Mouse (Mus musculus) neural tube, embryonic 15.5 days (tissue): ENCODE measurements around the gene 4933407L21Rik. TPM values are rescaled to one million over a fixed set of nuclear protein-coding genes. Genes with fewer than 3 reads are reported as not detected.
A peak's percentile ranks its signal among the peaks of the same experiment; 100 is the strongest.

Experiments used
- ATAC-seq: fragments of 200-750 bp; cut with Nextera tagmentation; 2 replicates; pipeline ENCODE4 v1.8.0; 2017; ENCODE audit warnings: mild to moderate bottlenecking, moderate TSS enrichment, moderate library complexity; ENCODE audit not compliant: low FRiP score
- H3K27ac ChIP-seq: fragments of 300-500 bp; sonication (generic); replicated peaks from 2 replicates; pipeline ENCODE4 v1.5.1; 2015; ENCODE audit warnings: mild to moderate bottlenecking, inconsistent platforms
- H3K27me3 ChIP-seq: fragments of 300-500 bp; sonication (generic); replicated peaks from 2 replicates; pipeline ENCODE4 v1.6.1; 2015; ENCODE audit warnings: inconsistent platforms
- H3K36me3 ChIP-seq: fragments of 300-500 bp; sonication (generic); 2 replicates; pipeline ENCODE4 v1.6.1; 2015; ENCODE audit warnings: inconsistent platforms
- H3K4me1 ChIP-seq: fragments of 300-500 bp; sonication (generic); 2 replicates; pipeline ENCODE4 v1.6.1; 2015; ENCODE audit warnings: inconsistent platforms
- H3K4me2 ChIP-seq: fragments of 300-500 bp; sonication (generic); 2 replicates; pipeline ENCODE4 v1.6.1; 2015; ENCODE audit warnings: inconsistent platforms, mild to moderate bottlenecking, moderate library complexity
- H3K4me3 ChIP-seq: fragments of 300-500 bp; sonication (generic); replicated peaks from 2 replicates; pipeline ENCODE4 v1.5.1; 2015; ENCODE audit warnings: mild to moderate bottlenecking, inconsistent platforms
- H3K9ac ChIP-seq: fragments of 300-500 bp; sonication (generic); replicated peaks from 2 replicates; pipeline ENCODE4 v1.6.1; 2015; ENCODE audit warnings: mild to moderate bottlenecking, inconsistent platforms
- H3K9me3 ChIP-seq: fragments of 300-500 bp; sonication (generic); replicated peaks from 2 replicates; pipeline ENCODE4 v1.6.1; 2016; ENCODE audit warnings: inconsistent platforms
- WGBS: fragments of 180-500 bp; shearing (Covaris S2); methylation state at CpG from one replicate; pipeline ENCODE4 v1.1.7; 2015; ENCODE audit warnings: mixed read lengths; 5-methylcytosine and 5-hydroxymethylcytosine counted together
- polyA plus RNA-seq: library from polyadenylated mRNA; unstranded; fragments of >200 nt; fragmentation: Nextera tagmentation; extraction: Ambion mirVana; gene quantifications from 2 replicates; pipeline ENCODE4 v1.2.1, GENCODE M21; 2015

4933407L21Rik gene
- polyA plus RNA-seq, 1 experiment from 2014 or later, result 6.8 TPM

GRCm38 (mm10) chr1:85899388-85899761, 28.9 kb upstream of the 4933407L21Rik start:
- Histone ChIP-seq H3K27me3 (no peaks in the 10 kb centered on the region), H3K4me3 (no peak overlapping the region), H3K27ac (peak overlapping the region; percentile 69), H3K9me3 (no peaks in the 10 kb centered on the region), H3K36me3 (peaks cover 14% of the 10 kb centered on the region), H3K9ac (0 out of 2 replicates have a peak overlapping the region, but pooled peaks have one; percentile 17), H3K4me2 (peak overlapping the region; percentile 88), H3K4me1 (peaks cover 78% of the 10 kb centered on the region)
- no peak for ATAC-seq

- Histone ChIP-seq H3K27ac (peak overlapping the region; percentile 60; the same call in 1 of the 2 replicates), H3K27me3 (no peaks in the 10 kb centered on the region), H3K9me3 (no peaks in the 10 kb centered on the region), H3K36me3 (peaks cover 27% of the 10 kb centered on the region), H3K4me1 (peaks cover 71% of the 10 kb centered on the region), H3K9ac (0 out of 2 replicates have a peak overlapping the region, but pooled peaks have one; percentile 2), H3K4me2 (no peak overlapping the region), H3K4me3 (no peak overlapping the region)
- ATAC-seq, result no peak
- WGBS, result 58% methylated on average over 7 of the region's 7 CpGs
These were observed 27.6 kb upstream of the 4933407L21Rik start for GRCm38 (mm10) chr1:85900521-85901333.

GRCm38 (mm10) chr1:85901516-85902107, 26.7 kb upstream of the 4933407L21Rik start:
- H3K9me3 ChIP-seq, result no peaks in the 10 kb centered on the region
- no peak overlapping the region for H3K4me2 ChIP-seq
- 0 out of 2 replicates have a peak overlapping the region, but pooled peaks have one; percentile 2 for H3K9ac ChIP-seq
- 63% methylated on average over 3 of the region's 3 CpGs for WGBS
- H3K4me1 ChIP-seq, result peaks cover 62% of the 10 kb centered on the region
- H3K27ac ChIP-seq, result peak overlapping the region; percentile 60
- H3K4me3 ChIP-seq, result no peak overlapping the region
- no peak for ATAC-seq
- peaks cover 36% of the 10 kb centered on the region for H3K36me3 ChIP-seq
- no peaks in the 10 kb centered on the region for H3K27me3 ChIP-seq

DNA sequence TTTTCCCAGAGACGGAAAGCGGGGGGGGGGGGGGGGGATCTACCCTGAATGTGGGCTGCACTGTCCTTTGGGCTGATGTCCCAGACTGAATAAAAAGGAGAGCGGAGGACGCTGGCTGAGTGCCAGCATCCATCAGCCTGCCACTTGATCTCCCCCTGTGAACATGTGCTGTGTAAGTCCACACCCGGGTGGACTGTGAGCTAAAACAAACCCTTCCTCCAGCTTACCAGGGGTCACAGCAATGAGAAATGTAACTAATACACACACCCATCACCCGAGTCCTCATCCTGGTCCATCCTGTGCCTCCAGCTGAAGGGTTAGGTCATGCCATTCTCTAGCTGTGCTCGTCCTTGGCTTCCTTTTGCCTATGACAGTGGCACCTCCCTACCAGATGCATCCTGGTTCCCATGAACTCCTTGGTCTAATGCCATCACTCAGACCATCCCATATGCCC, 26.1 kb upstream of the 4933407L21Rik start:
- Histone ChIP-seq H3K4me1 (peaks cover 57% of the 10 kb centered on the region), H3K27ac (peak overlapping the region; percentile 60)
- WGBS, result 24% methylated on average over 7 of the region's 7 CpGs

DNA sequence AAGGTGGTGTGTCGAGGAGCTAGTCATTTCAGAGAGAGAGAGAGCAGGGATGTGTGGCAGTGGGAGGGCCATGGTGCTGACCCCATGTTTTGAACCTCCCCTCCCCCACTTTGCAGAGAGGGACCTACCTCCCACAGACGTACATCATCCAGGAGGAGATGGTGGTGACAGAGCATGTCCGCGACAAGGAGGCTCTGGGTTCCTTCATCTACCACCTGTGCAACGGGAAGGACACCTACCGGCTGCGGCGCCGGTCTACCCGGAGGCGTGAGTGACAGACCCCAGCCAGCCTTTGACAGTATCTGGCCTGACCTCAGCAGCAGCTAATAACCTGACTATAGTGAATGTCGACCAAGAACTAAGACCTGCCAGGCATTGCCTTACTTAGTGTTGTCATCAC, 21.4 kb upstream of the 4933407L21Rik start:
- Histone ChIP-seq H3K36me3 (peaks cover 54% of the 10 kb centered on the region), H3K27me3 (no peaks in the 10 kb centered on the region), H3K9ac (no peak overlapping the region), H3K27ac (no peak overlapping the region), H3K9me3 (no peaks in the 10 kb centered on the region), H3K4me2 (no peak overlapping the region), H3K4me3 (no peak overlapping the region), H3K4me1 (peaks cover 10% of the 10 kb centered on the region)
- ATAC-seq, result no peak
- WGBS, result 94% methylated on average over 12 of the region's 12 CpGs

More for the DNA sequence above, 26.1 kb upstream of the 4933407L21Rik start:
- Histone ChIP-seq H3K9ac (no peak overlapping the region), H3K9me3 (no peaks in the 10 kb centered on the region), H3K27me3 (no peaks in the 10 kb centered on the region), H3K36me3 (peaks cover 41% of the 10 kb centered on the region), H3K4me2 (no peak overlapping the region), H3K4me3 (no peak overlapping the region)
- ATAC-seq, result peak; percentile 49; the same call in 1 of the 2 replicates

GRCm38 (mm10) chr1:85908754-85909590, 19.3 kb upstream of the 4933407L21Rik start:
- Histone ChIP-seq H3K36me3 (peaks cover 43% of the 10 kb centered on the region), H3K9ac (no peak overlapping the region), H3K9me3 (no peaks in the 10 kb centered on the region), H3K4me3 (no peak overlapping the region), H3K27me3 (no peaks in the 10 kb centered on the region), H3K27ac (0 out of 2 replicates have a peak overlapping the region, but pooled peaks have one; percentile 6), H3K4me1 (no peaks in the 10 kb centered on the region), H3K4me2 (no peak overlapping the region)
- ATAC-seq, result no peak
- WGBS, result 69% methylated on average over 13 of the region's 13 CpGs

GRCm38 (mm10) chr1:85913078-85913755, 15.1 kb upstream of the 4933407L21Rik start:
- Histone ChIP-seq H3K4me1 (peaks cover 17% of the 10 kb centered on the region), H3K27ac (no peak overlapping the region), H3K9me3 (no peaks in the 10 kb centered on the region), H3K4me2 (no peak overlapping the region), H3K36me3 (peaks cover 3% of the 10 kb centered on the region), H3K4me3 (no peak overlapping the region), H3K9ac (no peak overlapping the region), H3K27me3 (no peaks in the 10 kb centered on the region)
- WGBS, result 93% methylated on average over 7 of the region's 7 CpGs
- no peak for ATAC-seq

DNA sequence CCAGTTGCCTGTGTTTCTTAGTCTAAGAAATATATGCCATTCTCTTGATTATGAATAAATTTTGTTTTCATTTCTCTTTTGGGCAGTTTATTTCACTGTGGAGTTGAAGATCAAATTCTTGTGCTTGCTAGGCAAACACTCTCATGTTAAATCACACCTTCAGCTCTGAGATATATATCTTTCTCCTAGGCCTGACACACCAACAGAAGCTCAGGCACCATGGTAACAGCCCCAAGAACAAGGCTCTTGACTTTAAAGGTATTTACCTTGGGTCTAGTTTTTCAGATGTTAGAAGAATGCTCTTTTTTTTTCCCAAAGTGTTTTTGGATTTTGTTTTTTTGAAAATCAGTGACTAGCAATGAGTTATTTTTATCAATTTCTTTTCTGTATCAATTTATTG, 12.4 kb upstream of the 4933407L21Rik start:
- Histone ChIP-seq H3K4me3 (no peak overlapping the region), H3K36me3 (no peaks in the 10 kb centered on the region), H3K9ac (no peak overlapping the region), H3K9me3 (no peaks in the 10 kb centered on the region), H3K4me1 (peaks cover 17% of the 10 kb centered on the region), H3K27ac (no peak overlapping the region), H3K4me2 (no peak overlapping the region), H3K27me3 (no peaks in the 10 kb centered on the region)
- no peak for ATAC-seq

DNA sequence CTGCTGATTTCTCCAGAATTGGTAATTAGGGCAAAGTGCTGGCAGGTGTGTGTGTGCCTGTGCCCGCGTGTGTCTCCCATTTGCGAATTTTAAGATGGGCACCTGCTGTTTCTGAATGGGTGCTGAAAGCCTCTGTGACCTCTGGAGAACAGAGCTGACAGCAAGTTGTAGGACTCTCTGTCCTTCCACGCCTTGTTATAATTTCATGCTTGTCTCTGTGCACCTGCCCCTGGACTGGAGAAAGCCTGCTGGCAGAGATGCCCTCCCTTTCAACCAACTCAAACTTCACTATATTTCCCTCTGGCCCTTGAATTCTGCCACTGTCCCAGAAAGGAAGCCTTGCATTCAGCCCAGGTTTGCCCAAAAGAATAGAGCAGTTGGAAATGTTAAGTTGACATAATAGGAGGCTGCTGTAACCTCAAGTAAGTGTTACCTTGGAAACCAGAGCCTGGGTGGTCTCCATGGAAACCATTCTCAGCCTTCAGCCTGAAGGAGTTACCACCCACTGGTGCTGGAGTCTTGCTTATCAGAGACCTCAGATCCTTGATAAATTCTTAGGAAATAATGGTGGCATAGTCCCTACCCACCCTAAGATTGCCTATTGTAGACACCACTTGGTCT, 11.3 kb upstream of the 4933407L21Rik start:
- H3K27me3 ChIP-seq, result no peaks in the 10 kb centered on the region
- 10% methylated on average over 4 of the region's 4 CpGs for WGBS
- peak overlapping the region; percentile 15; the same call in 1 of the 2 replicates for H3K4me2 ChIP-seq
- no peaks in the 10 kb centered on the region for H3K36me3 ChIP-seq
- H3K4me1 ChIP-seq, result peaks cover 19% of the 10 kb centered on the region
- H3K9me3 ChIP-seq, result no peaks in the 10 kb centered on the region
- peak overlapping the region; percentile 81 for H3K27ac ChIP-seq
- no peak overlapping the region for H3K4me3 ChIP-seq
- ATAC-seq, result peak; percentile 90
- no peak overlapping the region for H3K9ac ChIP-seq

GRCm38 (mm10) chr1:85919621-85920020, 8.7 kb upstream of the 4933407L21Rik start:
- no peak overlapping the region for H3K4me2 ChIP-seq
- no peak overlapping the region for H3K9ac ChIP-seq
- no peaks in the 10 kb centered on the region for H3K36me3 ChIP-seq
- peaks cover 34% of the 10 kb centered on the region for H3K4me1 ChIP-seq
- H3K4me3 ChIP-seq, result no peak overlapping the region
- no peaks in the 10 kb centered on the region for H3K27me3 ChIP-seq
- no peaks in the 10 kb centered on the region for H3K9me3 ChIP-seq
- WGBS, result 88% methylated on average over 7 of the region's 7 CpGs
- H3K27ac ChIP-seq, result no peak overlapping the region
- ATAC-seq, result no peak

DNA sequence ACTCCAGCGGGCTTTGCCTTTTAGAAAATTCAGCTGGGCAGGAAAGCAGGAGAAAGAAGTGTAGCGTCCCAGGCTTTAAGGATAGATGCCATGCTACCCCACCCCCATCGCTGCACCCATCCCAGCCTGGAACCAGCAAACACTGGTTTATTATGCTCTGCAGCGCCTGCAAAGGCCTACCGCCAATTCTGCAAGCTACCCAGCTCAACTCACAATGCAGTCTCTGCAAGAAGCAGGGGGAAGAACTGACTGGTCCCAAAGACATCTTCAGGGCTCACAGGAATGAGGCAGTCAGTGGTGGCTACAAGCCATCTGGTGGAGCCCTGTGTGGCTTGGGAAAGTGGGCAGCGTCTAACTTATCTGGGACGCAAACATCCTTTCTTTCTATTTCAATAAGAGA, 6.6 kb upstream of the 4933407L21Rik start:
- no peak overlapping the region for H3K9ac ChIP-seq
- no peaks in the 10 kb centered on the region for H3K36me3 ChIP-seq
- no peaks in the 10 kb centered on the region for H3K27me3 ChIP-seq
- no peak overlapping the region for H3K4me3 ChIP-seq
- no peak for ATAC-seq
- WGBS, result 65% methylated on average over 7 of the region's 7 CpGs
- peak overlapping the region; percentile 70 for H3K27ac ChIP-seq
- no peaks in the 10 kb centered on the region for H3K9me3 ChIP-seq
- peaks cover 27% of the 10 kb centered on the region for H3K4me1 ChIP-seq
- H3K4me2 ChIP-seq, result no peak overlapping the region
